Mouse (Mus musculus): ENCODE measurements at regions not wholly inside any gene's neighbourhood (a gene's known extent, or its start where the extent isn't known, plus 50 kb on each side); places are given as distances from the start of the nearest gene placed in this dataset.
"Not testable (repeated sequence)": the region's sequence is repeated elsewhere in the genome, so short reads cannot be mapped to it uniquely, and the experiment has no call there.

DNA sequence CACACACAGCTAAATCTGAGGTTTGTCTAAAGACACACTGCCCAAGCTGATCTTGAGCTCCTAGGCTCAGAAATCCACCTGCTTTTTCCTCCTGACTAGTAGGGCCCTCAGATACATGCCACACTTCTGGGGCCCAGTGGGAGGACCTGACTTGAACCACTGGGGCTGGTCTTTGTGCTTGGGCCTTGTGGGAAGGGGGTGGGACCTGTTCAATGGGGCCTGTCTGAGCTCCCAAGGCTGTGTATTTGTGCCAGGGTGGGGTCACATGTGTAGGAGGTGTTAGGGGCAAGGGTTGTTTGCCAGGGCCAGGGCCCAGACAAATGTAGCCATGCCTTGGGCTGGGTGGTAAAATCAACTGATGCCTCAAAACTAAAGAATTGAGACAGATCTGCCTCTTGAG is 56.8 kb downstream of the Gm8765 start:
- not testable (repeated sequence) for DNase-seq (ENCODE audit: inconsistent ontology term)

- DNase-seq (ENCODE audit: inconsistent ontology term): not testable (repeated sequence)
Measured at GRCm38 (mm10) chr13:50756334-50756733, 58.2 kb downstream of the Gm8765 start.

DNA sequence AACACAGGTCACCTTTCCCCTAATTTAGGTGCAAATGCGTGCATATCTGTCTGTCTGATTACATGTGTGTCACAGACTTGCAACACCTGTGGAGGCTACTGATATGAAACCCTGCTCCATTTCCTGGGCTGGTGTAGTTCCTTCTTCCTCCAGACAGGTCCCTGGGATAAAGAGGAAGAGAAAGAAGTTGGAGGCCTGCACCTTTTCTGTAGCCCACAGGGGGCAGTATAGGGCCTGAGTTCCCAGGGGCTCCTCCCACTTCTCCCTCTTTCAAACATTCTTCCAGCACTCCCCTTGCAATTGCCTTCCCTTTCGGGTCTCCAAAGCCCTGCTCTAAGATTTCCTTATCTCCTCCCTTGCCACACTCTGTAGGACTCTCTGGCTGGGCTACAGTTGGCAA is 66.5 kb downstream of the Gm8765 start:
- DNase-seq (ENCODE audit: inconsistent ontology term): no peak

DNA sequence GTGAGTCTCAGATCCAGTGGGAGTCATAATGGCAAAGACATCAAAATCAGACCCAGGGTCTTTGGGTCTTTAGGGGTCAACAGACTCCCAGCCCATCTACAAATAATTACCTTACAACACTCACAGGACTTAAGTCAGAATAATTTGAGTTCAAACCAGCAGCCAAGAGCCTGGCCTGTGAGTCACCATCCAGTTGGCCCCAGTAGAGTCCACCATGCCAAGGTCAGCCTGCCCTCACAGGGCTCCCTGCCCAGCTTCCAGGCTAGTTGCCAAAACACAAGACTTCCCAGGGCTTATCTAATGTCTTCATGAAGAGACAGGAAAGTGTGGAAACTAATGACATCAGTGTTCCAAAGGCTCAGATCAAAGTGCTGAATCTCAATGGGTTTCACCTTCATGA is 81.9 kb downstream of the Gm8765 start:
- DNase-seq (ENCODE audit: inconsistent ontology term): not testable (repeated sequence)

- DNase-seq (ENCODE audit: inconsistent ontology term): peak; percentile 26
Measured at GRCm38 (mm10) chr13:50829879-50830550, 131.9 kb downstream of the Gm8765 start.

All from Muller cell, postnatal 12 days (primary cell).